Mouse (Mus musculus) kidney, postnatal 0 days (tissue): Measurements from ENCODE around the gene Appl1. TPM values are rescaled to one million over a fixed set of nuclear protein-coding genes. Genes with fewer than 3 reads are reported as not detected.

Source experiments
- ATAC-seq: fragments of 200-750 bp; cut with Nextera tagmentation; replicated peaks from 2 replicates; pipeline ENCODE4 v1.8.0; 2017; ENCODE audit warnings: low read depth, moderate number of reproducible peaks, moderate TSS enrichment, moderate library complexity; ENCODE audit not compliant: low FRiP score
- DNase-seq: peaks from one replicate; pipeline ENCODE4 v3.0.0-alpha.2; 2016; ENCODE audit warnings: low spot score
- H3K27ac ChIP-seq: fragments of 300-500 bp; sonication (generic); 2 replicates; pipeline ENCODE4 v1.5.1; 2014; ENCODE audit warnings: mild to moderate bottlenecking
- H3K27me3 ChIP-seq: fragments of 300-500 bp; sonication (generic); 2 replicates; pipeline ENCODE4 v1.6.1; 2014; ENCODE audit warnings: low read length, mixed read lengths; ENCODE audit not compliant: insufficient read depth
- H3K36me3 ChIP-seq: fragments of 300-500 bp; sonication (generic); 2 replicates; pipeline ENCODE4 v1.6.1; 2014; ENCODE audit warnings: low read length, mixed read lengths; ENCODE audit not compliant: insufficient read depth
- H3K4me1 ChIP-seq: fragments of 300-500 bp; sonication (generic); replicated peaks from 2 replicates; pipeline ENCODE4 v1.6.1; 2014; ENCODE audit warnings: antibody characterized with exemption, low read length, mixed read lengths; ENCODE audit not compliant: insufficient read depth
- H3K4me2 ChIP-seq: fragments of 300-500 bp; sonication (generic); 2 replicates; pipeline ENCODE4 v1.6.1; 2014; ENCODE audit warnings: mild to moderate bottlenecking, low read length, moderate library complexity, mixed read lengths
- H3K4me3 ChIP-seq: fragments of 300-500 bp; sonication (generic); replicated peaks from 2 replicates; pipeline ENCODE4 v1.5.1; 2014; ENCODE audit warnings: low read depth, low read length
- H3K9ac ChIP-seq: fragments of 300-500 bp; sonication (generic); 2 replicates; pipeline ENCODE4 v1.6.1; 2014; ENCODE audit warnings: low read depth, low read length
- H3K9me3 ChIP-seq: fragments of 300-500 bp; sonication (generic); replicated peaks from 2 replicates; pipeline ENCODE4 v1.6.1; 2016; ENCODE audit warnings: low read length, inconsistent platforms, mixed read lengths
- CTCF ChIP-seq: IDR thresholded peaks from 2 replicates; pipeline ENCODE4 v1.5.1; 2016; ENCODE audit warnings: antibody characterized with exemption, low read depth, mild to moderate bottlenecking, moderate library complexity
- WGBS: fragments of 180-500 bp; shearing (Covaris S2); extraction: QIAGEN DNeasy Blood & Tissue Kit; methylation state at CpG from one replicate; pipeline ENCODE4 v1.1.7; 2014; 5-methylcytosine and 5-hydroxymethylcytosine counted together
- polyA plus RNA-seq: library from polyadenylated mRNA; unstranded; fragments of >200 nt; fragmentation: Nextera tagmentation; extraction: Ambion mirVana; gene quantifications from 2 replicates; pipeline ENCODE4 v1.2.1, GENCODE M21; 2015

Appl1 gene
- polyA plus RNA-seq = 36.6 and 38.8 TPM in 2 replicates

DNA sequence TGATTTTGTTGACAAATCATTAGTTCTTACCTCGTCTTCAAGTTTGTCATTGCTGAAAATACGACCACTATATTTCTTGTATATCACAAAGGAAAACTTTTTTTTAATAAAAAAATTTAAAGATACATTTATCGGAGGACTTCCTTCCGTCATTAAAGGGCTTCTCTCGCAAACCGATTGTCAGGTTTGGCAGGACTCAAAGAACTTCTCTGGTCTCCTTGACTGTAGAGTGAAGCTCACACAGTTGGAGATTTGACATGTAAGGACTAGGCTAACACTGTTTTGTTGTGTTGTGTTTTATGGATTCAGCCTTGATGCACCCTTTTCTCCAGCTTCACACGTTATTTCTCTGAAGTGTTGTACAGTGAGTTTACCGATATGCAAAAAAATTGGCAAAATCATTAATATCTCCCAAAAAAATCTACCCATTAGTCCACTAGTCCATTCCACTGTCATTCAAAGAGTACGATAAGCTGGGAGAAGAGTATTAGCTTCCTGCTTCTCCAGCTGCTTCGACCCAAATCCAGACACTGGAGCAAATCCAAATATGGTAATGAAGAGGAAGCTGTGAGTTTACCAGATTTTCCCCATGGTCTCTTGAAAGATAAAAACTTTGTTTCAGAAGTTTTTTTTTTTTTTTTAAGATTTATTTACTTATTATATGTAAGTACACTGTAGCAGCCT lies at the start of gene Appl1:
TSS of gene Appl1 (minus strand) at position 127 of the 684 bp plus-strand sequence.
- Histone ChIP-seq H3K9me3 (no peaks in the 10 kb centered on the region), H3K36me3 (no peaks in the 10 kb centered on the region), H3K27me3 (no peaks in the 10 kb centered on the region), H3K4me2 (peak within 1 kb of the TSS; percentile 61), H3K27ac (peak within 1 kb of the TSS; percentile 94), H3K4me3 (peak within 1 kb of the TSS; percentile 93), H3K4me1 (0 out of 2 replicates have a peak, but pooled peaks cover 3% of the 10 kb centered on the region), H3K9ac (peak within 1 kb of the TSS; percentile 97)
- DNase-seq (peak; percentile 24), ATAC-seq (no peak)
- WGBS = 39% methylated on average over 10 of the region's 10 CpGs
- no peak for TF ChIP-seq CTCF

DNA sequence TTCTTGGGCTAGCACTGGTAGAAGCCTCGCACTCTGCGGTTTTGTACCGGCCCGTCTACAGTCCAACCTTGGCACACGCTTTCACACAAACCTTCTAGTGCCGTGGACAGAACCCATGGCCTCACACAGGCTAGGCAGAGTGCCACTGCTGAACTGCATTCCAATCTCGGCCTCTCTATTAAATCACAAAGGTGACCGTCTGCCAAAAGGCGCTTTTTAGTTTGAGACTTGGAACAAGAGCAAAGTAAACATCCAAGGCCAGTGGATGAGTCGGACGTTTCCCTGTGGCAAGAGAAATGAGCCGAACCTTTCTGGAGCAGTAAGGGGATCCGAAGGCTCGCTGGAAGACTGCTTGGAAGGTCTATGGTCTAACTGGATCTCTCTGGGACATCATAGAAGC lies 48.8 kb upstream of the Appl1 start:
- no peak overlapping the region for H3K27ac ChIP-seq
- DNase-seq = no peak
- H3K4me3 ChIP-seq = no peak overlapping the region
- no peak for TF ChIP-seq CTCF
- no peaks in the 10 kb centered on the region for H3K4me1 ChIP-seq
- no peak overlapping the region for H3K9ac ChIP-seq
- ATAC-seq = no peak
- H3K9me3 ChIP-seq = no peaks in the 10 kb centered on the region
- no peaks in the 10 kb centered on the region for H3K36me3 ChIP-seq
- no peak overlapping the region for H3K4me2 ChIP-seq
- WGBS = 74% methylated on average over 14 of the region's 14 CpGs
- H3K27me3 ChIP-seq = no peaks in the 10 kb centered on the region

DNA sequence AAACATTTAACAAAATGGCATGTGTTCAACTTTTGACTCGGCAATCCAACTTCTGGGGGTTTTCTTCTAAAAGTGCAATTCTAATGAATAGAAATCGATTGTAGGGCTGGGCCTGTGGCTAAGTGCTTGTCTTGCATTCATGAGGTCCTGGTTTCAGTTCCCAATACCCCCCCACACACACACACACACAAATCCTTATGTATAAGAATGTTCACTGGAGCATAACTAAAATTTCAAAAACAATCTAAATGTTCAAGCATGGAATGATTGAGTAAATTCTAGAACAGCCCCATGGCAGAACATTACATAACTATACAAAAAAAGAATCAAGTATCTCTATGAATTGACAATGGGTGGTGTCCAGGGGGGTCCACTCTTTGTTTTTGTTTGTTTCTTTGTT lies 46.9 kb upstream of the Appl1 start:
- TF ChIP-seq CTCF = no peak
- no peaks in the 10 kb centered on the region for H3K9me3 ChIP-seq

DNA sequence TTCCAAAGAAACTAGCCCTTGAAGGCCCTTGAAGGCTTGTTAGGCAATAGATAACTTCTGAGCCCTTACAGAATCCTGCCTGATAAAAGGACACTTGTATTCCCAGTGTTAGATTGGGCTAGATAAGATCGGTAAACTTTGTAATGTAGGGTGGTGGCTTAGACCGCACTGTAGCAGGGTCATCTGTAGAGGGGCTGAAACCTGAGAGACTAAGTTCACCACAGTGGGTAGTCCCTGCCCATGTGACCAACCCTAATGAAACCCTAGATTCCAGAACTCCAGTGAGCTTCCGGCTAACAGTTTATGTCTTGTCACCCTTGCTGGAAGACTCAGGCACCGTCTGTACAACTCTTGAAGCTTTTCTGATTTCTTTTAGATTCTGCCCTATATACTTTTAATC lies 42.6 kb upstream of the Appl1 start:
- Histone ChIP-seq H3K27ac (no peak overlapping the region), H3K36me3 (no peaks in the 10 kb centered on the region), H3K9ac (no peak overlapping the region), H3K9me3 (no peaks in the 10 kb centered on the region), H3K27me3 (no peaks in the 10 kb centered on the region), H3K4me3 (no peak overlapping the region), H3K4me1 (no peaks in the 10 kb centered on the region), H3K4me2 (no peak overlapping the region)
- TF ChIP-seq CTCF = no peak
- DNase-seq = no peak
- ATAC-seq = no peak
- 26% methylated on average over 4 of the region's 4 CpGs for WGBS

More for the DNA sequence above, 46.9 kb upstream of the Appl1 start:
- Histone ChIP-seq H3K4me2 (no peak overlapping the region), H3K9ac (no peak overlapping the region), H3K27ac (no peak overlapping the region), H3K36me3 (no peaks in the 10 kb centered on the region), H3K4me1 (no peaks in the 10 kb centered on the region), H3K4me3 (no peak overlapping the region), H3K27me3 (no peaks in the 10 kb centered on the region)
- 97% methylated on average over 2 of the region's 2 CpGs for whole genome bisulfite sequencing
- no peak for ATAC-seq
- DNase-seq = no peak

DNA sequence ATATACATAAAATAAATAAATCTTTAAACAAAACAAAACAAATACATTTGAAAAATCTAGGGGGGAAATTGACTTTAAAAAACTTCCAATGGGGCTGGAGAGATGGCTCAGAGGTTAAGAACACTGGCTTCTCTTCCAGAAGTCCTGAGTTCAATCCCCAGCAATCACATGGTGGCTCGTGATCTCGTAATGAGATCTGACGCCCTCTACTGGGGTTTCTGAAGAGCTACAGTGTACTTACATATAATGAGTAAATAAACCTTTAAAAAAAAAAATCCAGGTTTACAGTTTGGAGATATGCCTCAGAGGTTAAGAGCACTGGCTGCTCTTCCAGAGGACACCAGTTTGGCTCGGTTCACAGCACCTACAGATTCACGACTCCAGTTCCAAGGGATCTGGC lies 40.5 kb upstream of the Appl1 start:
- TF ChIP-seq CTCF = no peak
- 79% methylated on average over 5 of the region's 5 CpGs for WGBS
- no peak overlapping the region for H3K9ac ChIP-seq

DNA sequence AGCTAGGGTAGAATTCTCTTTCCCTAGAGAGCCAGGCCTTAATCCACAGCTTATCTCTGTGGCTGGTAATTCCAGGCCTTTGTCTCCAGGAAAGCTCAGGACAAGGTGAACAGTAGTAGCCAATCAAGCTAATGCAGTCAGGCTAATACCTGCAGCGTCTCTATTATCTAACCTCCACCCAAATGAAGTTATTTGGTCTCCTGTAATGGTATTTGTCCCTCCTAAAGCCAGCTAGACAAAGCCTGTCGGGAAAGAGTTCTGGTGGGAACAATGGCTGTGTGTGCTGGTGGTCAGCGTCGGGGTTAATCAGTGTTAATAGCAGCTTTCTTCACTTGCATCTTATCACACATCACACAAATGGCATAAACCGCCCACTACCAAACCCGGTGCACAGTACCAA lies 34.9 kb upstream of the Appl1 start:
- no peaks in the 10 kb centered on the region for H3K36me3 ChIP-seq
- H3K4me1 ChIP-seq = no peaks in the 10 kb centered on the region
- ATAC-seq (no peak), DNase-seq (no peak)
- H3K4me2 ChIP-seq = no peak overlapping the region
- WGBS = 59% methylated on average over 6 of the region's 6 CpGs
- H3K9me3 ChIP-seq = no peaks in the 10 kb centered on the region
- H3K9ac ChIP-seq = no peak overlapping the region
- no peak for TF ChIP-seq CTCF
- no peaks in the 10 kb centered on the region for H3K27me3 ChIP-seq
- H3K27ac ChIP-seq = no peak overlapping the region
- H3K4me3 ChIP-seq = no peak overlapping the region

More for the DNA sequence above, 40.5 kb upstream of the Appl1 start:
- no peak for ATAC-seq
- Histone ChIP-seq H3K4me2 (no peak overlapping the region), H3K4me3 (no peak overlapping the region), H3K27me3 (no peaks in the 10 kb centered on the region), H3K27ac (no peak overlapping the region), H3K36me3 (no peaks in the 10 kb centered on the region), H3K9me3 (no peaks in the 10 kb centered on the region), H3K4me1 (no peaks in the 10 kb centered on the region)
- no peak for DNase-seq

DNA sequence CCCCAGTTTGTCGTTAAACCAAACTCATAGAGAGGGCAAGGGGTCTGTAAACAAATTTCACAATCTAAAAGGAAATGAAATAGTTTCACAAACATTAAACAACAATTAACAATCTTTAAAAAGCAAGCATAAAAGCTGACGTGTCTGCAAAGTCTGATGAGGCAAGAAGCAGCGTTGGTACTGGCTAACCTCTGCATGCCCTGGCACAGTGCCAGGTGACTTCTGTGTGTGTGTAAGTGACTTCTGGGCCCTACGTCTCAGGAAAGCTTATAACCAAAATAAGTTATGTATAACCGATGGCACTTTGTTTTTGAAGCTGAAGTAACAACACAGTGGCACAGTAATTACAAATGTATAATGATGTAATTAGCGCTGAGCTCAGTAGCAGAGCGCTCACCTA lies 33.9 kb upstream of the Appl1 start:
- Histone ChIP-seq H3K4me1 (no peaks in the 10 kb centered on the region), H3K9me3 (no peaks in the 10 kb centered on the region), H3K9ac (no peak overlapping the region), H3K27me3 (no peaks in the 10 kb centered on the region), H3K4me2 (no peak overlapping the region), H3K27ac (no peak overlapping the region), H3K36me3 (no peaks in the 10 kb centered on the region), H3K4me3 (no peak overlapping the region)
- TF ChIP-seq CTCF = no peak
- DNase-seq = no peak
- WGBS = 59% methylated on average over 7 of the region's 7 CpGs
- ATAC-seq = no peak
